Mouse (Mus musculus): ENCODE data around the gene Washc4. TPM values are rescaled to one million over a fixed set of nuclear protein-coding genes. Genes with fewer than 3 reads are reported as not detected.
A peak's percentile ranks its signal among the peaks of the same experiment; 100 is the strongest.

Gene Washc4
- total RNA-seq, 1 experiment from 2014 or later, result 37.1 TPM

GRCm38 (mm10) chr10:83631775-83632174, 88.2 kb downstream of the Washc4 start:
- ATAC-seq (replicated peaks; ENCODE audit: low read depth, poor library complexity, severe bottlenecking), result no peak

GRCm38 (mm10) chr10:83632806-83633374, 89.3 kb downstream of the Washc4 start:
- ATAC-seq (replicated peaks; ENCODE audit: low read depth, poor library complexity, severe bottlenecking), result no peak

DNA sequence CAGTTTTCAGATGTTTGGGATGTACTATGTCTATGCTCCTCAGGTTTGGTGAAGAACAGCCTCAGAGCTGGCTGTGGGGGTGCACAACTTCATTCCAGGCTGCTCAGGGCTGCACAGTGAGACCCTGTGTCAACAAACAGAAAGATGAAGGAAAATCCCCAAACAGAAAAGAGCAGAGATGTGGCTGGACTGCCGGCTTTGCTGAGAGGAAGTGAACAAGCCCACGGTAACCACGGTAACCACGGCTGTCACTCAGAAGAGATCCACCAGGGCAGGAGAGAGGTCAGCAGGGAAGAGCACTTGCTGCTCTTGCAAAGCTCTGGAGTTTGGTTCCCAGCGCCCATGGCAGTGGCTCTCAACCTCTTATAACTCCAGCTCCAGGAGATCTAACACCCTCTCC, 90.9 kb downstream of the Washc4 start:
- ATAC-seq (replicated peaks; ENCODE audit: low read depth, poor library complexity, severe bottlenecking), result peak; percentile 87

- no peak for ATAC-seq (replicated peaks; ENCODE audit: low read depth, poor library complexity, severe bottlenecking)
Measured at GRCm38 (mm10) chr10:83636191-83636590, 92.6 kb downstream of the Washc4 start.

GRCm38 (mm10) chr10:83637295-83637694, 93.7 kb downstream of the Washc4 start:
- peak; percentile 87 for ATAC-seq (replicated peaks; ENCODE audit: low read depth, poor library complexity, severe bottlenecking)

DNA sequence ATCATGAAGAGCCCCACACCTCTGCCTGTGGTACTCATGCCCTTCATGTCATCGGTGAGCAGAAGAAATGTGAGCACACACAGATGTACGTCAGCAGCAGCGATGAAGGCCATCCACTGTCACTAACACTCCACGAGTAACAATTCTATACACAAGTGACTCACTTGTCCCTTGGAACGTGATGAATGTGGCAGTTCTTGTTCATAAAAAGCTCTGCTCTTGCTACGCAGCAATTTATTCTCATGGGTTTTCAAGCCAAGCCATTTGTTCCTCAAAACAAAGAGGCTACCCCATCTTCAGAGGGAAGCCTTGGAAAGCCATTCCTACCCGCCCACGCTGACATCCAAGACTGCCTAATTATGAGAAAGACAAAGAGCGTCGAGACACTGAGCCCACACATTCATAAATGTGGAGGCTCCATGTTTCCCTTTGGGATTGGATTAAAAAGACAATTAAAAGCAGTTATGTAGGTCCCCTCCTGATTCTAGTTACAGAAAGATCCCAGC, 96.4 kb downstream of the Washc4 start:
- no peak for ATAC-seq (replicated peaks; ENCODE audit: low read depth, poor library complexity, severe bottlenecking)

GRCm38 (mm10) chr10:83641641-83642040, 98.1 kb downstream of the Washc4 start:
- ATAC-seq (replicated peaks; ENCODE audit: low read depth, poor library complexity, severe bottlenecking), result no peak

DNA sequence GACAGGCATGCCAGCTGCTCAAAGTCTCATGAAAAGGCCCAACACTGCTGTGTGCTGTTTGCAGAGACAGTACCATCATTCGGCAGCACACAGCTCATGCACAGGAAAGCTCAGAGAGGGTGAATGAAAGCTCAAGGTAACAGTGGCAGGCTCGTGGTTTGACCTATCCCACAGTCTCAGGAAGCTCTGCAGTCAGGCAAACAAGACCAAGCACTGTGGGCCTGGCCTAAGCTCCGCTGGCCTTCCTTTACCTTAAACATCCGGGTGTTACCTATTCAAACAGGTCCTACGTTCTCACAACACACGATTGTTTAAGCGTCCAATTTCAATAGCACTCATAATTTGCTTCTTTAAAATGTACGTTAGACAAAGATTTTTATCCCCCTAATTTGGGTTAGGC, 100.6 kb downstream of the Washc4 start:
- no peak for ATAC-seq (replicated peaks; ENCODE audit: low read depth, poor library complexity, severe bottlenecking)

DNA sequence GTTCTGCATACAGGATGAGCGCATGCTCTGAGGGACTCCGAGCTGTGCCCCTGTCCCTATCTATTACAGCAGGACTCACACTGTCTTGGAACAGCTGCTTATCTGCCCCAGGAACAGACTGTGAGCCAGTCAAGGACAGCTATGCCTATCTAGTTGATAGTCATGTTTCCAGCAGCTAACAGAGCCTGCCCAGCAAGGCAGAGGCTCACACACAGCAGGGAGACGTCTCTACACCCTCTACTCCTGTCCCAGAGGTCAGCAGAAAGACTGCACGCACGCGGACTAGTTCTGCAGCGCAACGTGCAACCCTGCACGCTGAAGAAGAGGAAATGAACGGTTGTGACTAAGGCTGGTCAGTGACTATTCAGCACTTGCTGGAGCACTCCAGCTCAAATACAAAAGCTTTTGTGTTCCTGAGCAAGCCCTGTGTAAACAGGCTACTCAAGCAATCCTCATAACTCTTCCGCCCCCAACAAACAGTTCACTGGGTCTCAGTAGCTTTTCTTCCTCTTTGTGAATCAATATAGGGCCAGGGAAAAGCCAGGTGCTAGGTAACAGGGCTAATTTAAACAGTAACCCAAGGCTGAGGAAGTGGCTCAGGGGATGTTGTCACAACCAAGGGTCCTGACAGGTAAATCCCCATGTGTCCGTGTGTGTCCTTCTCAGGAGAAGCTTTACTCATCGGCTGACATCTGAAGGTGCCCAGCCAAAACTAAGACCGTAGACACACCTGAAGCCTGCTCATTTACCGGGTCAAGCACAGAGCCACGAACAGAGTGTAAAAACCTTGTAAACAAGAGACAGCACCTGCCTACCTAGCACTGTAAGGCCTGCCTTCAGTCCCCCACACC, 101.5 kb downstream of the Washc4 start:
- peak; percentile 73 for ATAC-seq (replicated peaks; ENCODE audit: low read depth, poor library complexity, severe bottlenecking)

DNA sequence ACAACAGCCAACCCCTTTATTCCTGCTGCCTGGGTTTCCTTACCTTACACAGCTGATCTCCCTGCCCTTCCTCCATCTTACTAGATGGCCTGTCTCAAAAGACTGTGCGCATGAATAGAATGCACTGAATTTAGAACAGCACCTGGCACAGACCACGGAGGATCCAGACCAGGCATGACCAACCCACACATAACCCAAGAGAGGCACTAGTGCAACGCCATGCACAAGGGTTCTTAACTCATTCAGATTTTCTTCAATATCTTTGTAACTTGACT, 102.1 kb downstream of the Washc4 start:
- ATAC-seq (replicated peaks; ENCODE audit: low read depth, poor library complexity, severe bottlenecking), result no peak

Other genes with a start within 250 kb of the Washc4 start
- gene Slc41a2, start 205.9 kb upstream of the Washc4 start, total RNA-seq (2017), result not detected in 2 replicates
- 1.3 and 1.4 TPM in 2 replicates for gene D10Wsu102e, start 183.5 kb upstream of the Washc4 start, total RNA-seq (2017)
- not detected in 2 replicates for gene Aldh1l2, start 9.6 kb upstream of the Washc4 start, total RNA-seq (2017)
- gene Appl2, start 105.0 kb downstream of the Washc4 start, total RNA-seq (2017), result 12.4 and 18.5 TPM in 2 replicates
- 2.4 and 3.0 TPM in 2 replicates for gene 1500009L16Rik, start 179.1 kb downstream of the Washc4 start, total RNA-seq (2017)

Measured in common myeloid progenitor, adult 5-6 weeks (primary cell).